Mouse (Mus musculus): ENCODE results near the gene Eml6. TPM values are rescaled to one million over a fixed set of nuclear protein-coding genes. Genes with fewer than 3 reads are reported as not detected.

Eml6 gene
- polyA plus RNA-seq, 1 experiment: 1.1 TPM

DNA sequence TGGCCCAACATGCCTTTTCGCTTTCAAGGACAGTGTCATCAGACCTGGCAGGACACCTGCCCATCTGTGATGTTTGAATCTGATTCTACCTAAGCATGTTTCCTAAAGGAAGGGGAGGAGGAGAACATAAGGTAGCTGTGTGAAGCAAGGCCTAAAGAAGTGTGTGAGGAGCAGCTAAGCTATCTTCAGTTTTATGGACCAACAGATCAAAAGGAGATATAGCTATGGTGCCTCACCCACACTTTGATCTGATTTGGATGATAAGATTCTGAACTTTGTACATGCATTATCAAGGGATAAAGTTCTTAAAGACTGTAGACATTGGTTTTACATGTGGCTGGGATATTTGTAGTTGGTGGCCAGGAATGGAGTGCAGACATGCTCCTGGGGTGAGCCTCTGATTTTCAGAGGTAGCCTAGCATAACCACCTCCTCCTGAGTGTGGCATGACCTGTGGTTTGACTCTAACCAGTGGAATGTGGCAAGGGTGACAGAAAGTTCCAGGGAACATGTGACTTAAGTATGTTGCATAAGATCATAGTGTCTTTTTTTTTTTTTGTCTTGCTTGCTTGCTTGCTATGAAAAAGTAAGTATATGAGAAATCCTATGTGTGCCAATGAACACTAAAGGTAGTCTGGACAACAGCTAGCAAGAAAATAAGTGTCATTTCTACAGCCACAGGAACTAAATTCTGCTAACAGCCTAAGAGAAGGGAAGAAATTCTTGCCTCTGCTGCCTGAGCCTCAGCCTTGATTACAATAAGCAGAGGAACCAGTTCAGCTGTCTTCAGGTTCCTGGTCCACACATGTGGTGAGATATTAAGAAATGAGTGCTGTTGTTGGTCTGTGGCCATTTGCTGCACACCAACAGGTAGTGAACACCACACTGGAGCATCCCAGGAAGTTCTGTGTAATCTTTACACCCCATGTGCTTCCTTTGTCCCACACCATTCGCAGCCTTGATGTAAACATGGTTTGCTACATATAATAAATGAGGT, 224.1 kb downstream of the Eml6 start:
- no peak for DNase-seq
- 75% methylated on average over 2 of the region's 2 CpGs for WGBS

DNA sequence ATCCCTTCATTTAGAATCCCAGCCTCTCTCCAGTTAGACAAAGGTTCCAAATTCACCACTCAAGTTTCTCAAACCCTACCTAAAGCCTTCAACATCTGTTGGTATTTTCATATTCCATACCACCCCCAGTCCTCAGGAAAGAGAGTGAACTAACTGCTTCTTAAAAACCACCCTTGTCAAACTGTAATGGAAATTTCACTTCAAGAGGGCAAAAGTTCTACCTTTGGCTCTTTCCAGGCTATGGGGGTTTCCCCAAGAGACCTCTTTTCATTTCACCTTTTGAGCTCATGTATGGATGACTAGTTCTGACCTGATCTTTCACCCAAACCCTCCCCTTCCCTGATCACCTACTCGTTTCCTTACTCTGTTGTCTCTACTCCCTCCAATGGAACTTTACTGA, 226.0 kb downstream of the Eml6 start:
- 86% methylated on average over 1 of the region's 1 CpGs for WGBS
- H3K4me3 ChIP-seq (ENCODE audit: control insufficient read depth, insufficient read depth, low read length): no peak overlapping the region
- no peak for DNase-seq
- H3K27me3 ChIP-seq (ENCODE audit: control insufficient read depth, insufficient read depth, low read length): no peaks in the 10 kb centered on the region
- H3K27ac ChIP-seq (ENCODE audit: control insufficient read depth, insufficient read depth, low read length): no peak overlapping the region
- no peaks in the 10 kb centered on the region for H3K36me3 ChIP-seq (ENCODE audit: control insufficient read depth, insufficient read depth, low read length)
- H3K4me1 ChIP-seq (replicated peaks; ENCODE audit: control insufficient read depth, insufficient read depth, low read length): no peaks in the 10 kb centered on the region
- no peak for TF ChIP-seq POLR2A (IDR thresholded peaks at IDR 0.05; ENCODE audit: control insufficient read depth, extremely low read depth, insufficient read depth, low read length, poor library complexity)
- no peak for TF ChIP-seq CTCF (IDR thresholded peaks at IDR 0.05; ENCODE audit: borderline replicate concordance, control insufficient read depth, extremely low read depth, insufficient read depth, low read length, poor library complexity)

More for the DNA sequence above, 224.1 kb downstream of the Eml6 start:
- Histone ChIP-seq H3K27ac (ENCODE audit: control insufficient read depth, insufficient read depth, low read length) (no peak overlapping the region), H3K4me3 (ENCODE audit: control insufficient read depth, insufficient read depth, low read length) (no peak overlapping the region), H3K36me3 (ENCODE audit: control insufficient read depth, insufficient read depth, low read length) (no peaks in the 10 kb centered on the region), H3K4me1 (replicated peaks; ENCODE audit: control insufficient read depth, insufficient read depth, low read length) (no peaks in the 10 kb centered on the region), H3K27me3 (ENCODE audit: control insufficient read depth, insufficient read depth, low read length) (no peaks in the 10 kb centered on the region)
- TF ChIP-seq CTCF (IDR thresholded peaks at IDR 0.05; ENCODE audit: borderline replicate concordance, control insufficient read depth, extremely low read depth, insufficient read depth, low read length, poor library complexity) (no peak), POLR2A (IDR thresholded peaks at IDR 0.05; ENCODE audit: control insufficient read depth, extremely low read depth, insufficient read depth, low read length, poor library complexity) (no peak)

DNA sequence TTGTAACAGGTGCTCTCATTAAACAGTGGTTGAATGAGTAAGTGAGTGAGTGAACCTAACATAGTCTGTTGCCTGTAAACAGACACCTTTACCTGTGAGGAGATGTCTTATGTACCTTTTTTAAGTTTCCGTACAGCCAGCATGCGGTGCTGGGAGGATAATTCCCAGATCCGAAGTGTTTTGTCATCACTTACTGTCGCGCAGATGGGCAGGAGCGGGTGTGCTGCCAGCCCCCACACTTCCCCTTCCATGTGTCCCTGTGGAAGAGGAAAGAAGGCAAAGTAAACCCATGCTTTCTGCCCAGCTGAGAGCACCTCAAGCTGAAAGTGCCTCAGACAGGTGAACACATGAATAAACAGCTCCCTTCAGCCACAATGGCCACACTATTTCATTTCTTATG, 230.7 kb downstream of the Eml6 start:
- 94% methylated on average over 6 of the region's 6 CpGs for WGBS
- Histone ChIP-seq H3K36me3 (ENCODE audit: control insufficient read depth, insufficient read depth, low read length) (no peaks in the 10 kb centered on the region), H3K27me3 (ENCODE audit: control insufficient read depth, insufficient read depth, low read length) (no peaks in the 10 kb centered on the region), H3K27ac (ENCODE audit: control insufficient read depth, insufficient read depth, low read length) (no peak overlapping the region), H3K4me1 (replicated peaks; ENCODE audit: control insufficient read depth, insufficient read depth, low read length) (no peaks in the 10 kb centered on the region), H3K4me3 (ENCODE audit: control insufficient read depth, insufficient read depth, low read length) (no peak overlapping the region)
- no peak for DNase-seq
- TF ChIP-seq POLR2A (IDR thresholded peaks at IDR 0.05; ENCODE audit: control insufficient read depth, extremely low read depth, insufficient read depth, low read length, poor library complexity): no peak
- no peak for TF ChIP-seq CTCF (IDR thresholded peaks at IDR 0.05; ENCODE audit: borderline replicate concordance, control insufficient read depth, extremely low read depth, insufficient read depth, low read length, poor library complexity)

DNA sequence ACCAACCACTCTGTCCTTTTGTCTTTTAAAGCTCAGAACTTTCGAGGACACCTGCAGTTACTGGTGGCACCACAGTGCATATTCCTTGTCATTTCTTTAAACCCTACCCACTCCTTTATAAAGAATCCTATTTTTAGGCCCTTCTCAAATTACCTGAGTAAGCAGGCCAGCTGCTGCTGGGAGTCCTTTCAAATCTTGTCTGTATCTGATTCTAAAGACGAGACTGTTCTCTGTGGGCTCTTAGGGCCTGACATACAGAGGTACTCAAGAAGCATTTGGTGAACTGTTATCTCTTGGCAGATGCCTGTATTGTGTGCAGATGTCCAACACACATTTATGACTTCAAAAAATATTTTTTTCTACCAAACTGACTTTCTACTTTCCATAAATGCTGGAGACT, 231.4 kb downstream of the Eml6 start:
- no peak for DNase-seq
- H3K27me3 ChIP-seq (ENCODE audit: control insufficient read depth, insufficient read depth, low read length): no peaks in the 10 kb centered on the region
- no peak overlapping the region for H3K27ac ChIP-seq (ENCODE audit: control insufficient read depth, insufficient read depth, low read length)
- TF ChIP-seq POLR2A (IDR thresholded peaks at IDR 0.05; ENCODE audit: control insufficient read depth, extremely low read depth, insufficient read depth, low read length, poor library complexity): no peak
- TF ChIP-seq CTCF (IDR thresholded peaks at IDR 0.05; ENCODE audit: borderline replicate concordance, control insufficient read depth, extremely low read depth, insufficient read depth, low read length, poor library complexity): no peak
- no peaks in the 10 kb centered on the region for H3K36me3 ChIP-seq (ENCODE audit: control insufficient read depth, insufficient read depth, low read length)
- no peaks in the 10 kb centered on the region for H3K4me1 ChIP-seq (replicated peaks; ENCODE audit: control insufficient read depth, insufficient read depth, low read length)
- WGBS: 65% methylated on average over 2 of the region's 2 CpGs
- no peak overlapping the region for H3K4me3 ChIP-seq (ENCODE audit: control insufficient read depth, insufficient read depth, low read length)

DNA sequence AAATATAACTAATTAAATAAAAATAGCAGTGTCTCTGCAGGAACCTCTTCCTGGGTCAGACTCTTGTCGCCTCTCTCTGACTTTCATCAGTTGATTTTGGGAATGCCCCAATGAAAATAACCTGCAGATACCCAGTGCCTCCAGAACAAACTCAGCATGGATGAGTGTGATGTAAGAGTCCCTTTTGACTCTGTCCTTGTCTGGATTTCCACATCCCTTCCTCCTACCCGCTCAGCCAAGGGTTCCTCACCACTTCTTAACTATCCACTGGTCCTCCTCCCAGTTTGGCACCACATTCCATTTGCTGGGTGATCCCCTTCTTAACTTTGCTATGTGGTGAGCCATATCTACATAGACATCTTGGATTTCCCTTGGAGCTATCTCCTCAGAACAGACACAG, 235.0 kb downstream of the Eml6 start:
- H3K36me3 ChIP-seq (ENCODE audit: control insufficient read depth, insufficient read depth, low read length): no peaks in the 10 kb centered on the region
- H3K27ac ChIP-seq (ENCODE audit: control insufficient read depth, insufficient read depth, low read length): no peak overlapping the region
- 97% methylated on average over 2 of the region's 2 CpGs for WGBS
- H3K4me1 ChIP-seq (replicated peaks; ENCODE audit: control insufficient read depth, insufficient read depth, low read length): no peaks in the 10 kb centered on the region
- H3K4me3 ChIP-seq (ENCODE audit: control insufficient read depth, insufficient read depth, low read length): no peak overlapping the region
- TF ChIP-seq POLR2A (IDR thresholded peaks at IDR 0.05; ENCODE audit: control insufficient read depth, extremely low read depth, insufficient read depth, low read length, poor library complexity) (no peak), CTCF (IDR thresholded peaks at IDR 0.05; ENCODE audit: borderline replicate concordance, control insufficient read depth, extremely low read depth, insufficient read depth, low read length, poor library complexity) (no peak)
- DNase-seq: no peak
- no peaks in the 10 kb centered on the region for H3K27me3 ChIP-seq (ENCODE audit: control insufficient read depth, insufficient read depth, low read length)

DNA sequence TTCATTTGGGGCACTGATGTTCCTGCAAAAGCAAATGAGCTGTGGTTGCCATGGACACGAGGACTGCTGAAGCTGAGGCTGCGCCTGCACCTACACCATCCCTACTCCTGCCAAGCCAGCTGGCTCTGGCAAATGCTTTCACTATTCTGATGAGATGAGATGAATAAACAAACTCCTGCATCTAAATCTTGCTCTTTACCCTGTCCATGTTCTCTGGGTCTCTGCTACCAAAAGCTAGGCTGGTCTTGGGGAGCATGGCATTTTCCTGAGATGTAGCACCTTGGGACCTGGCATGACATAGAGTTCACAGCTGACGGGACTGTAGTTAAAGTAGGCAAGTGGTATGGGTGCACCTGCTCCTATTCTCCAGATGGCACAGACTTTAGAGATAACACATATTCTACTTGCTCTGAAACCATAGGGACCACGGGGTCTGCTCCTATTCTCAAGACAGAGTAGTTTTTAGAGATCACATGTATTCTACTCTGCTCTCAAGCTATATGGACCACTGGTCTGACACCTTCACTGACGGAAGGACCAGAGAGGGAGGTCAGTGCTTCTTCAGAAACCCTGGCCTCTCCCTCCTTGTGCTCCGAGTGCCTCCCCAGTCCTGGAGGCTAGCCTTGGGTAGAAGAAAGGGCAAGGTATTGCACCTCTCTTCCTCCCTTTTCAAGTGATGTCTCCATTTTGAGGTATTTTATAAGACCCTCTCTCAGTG, 236.8 kb downstream of the Eml6 start:
- Histone ChIP-seq H3K27ac (ENCODE audit: control insufficient read depth, insufficient read depth, low read length) (no peak overlapping the region), H3K4me3 (ENCODE audit: control insufficient read depth, insufficient read depth, low read length) (no peak overlapping the region), H3K27me3 (ENCODE audit: control insufficient read depth, insufficient read depth, low read length) (no peaks in the 10 kb centered on the region), H3K36me3 (ENCODE audit: control insufficient read depth, insufficient read depth, low read length) (no peaks in the 10 kb centered on the region), H3K4me1 (replicated peaks; ENCODE audit: control insufficient read depth, insufficient read depth, low read length) (no peaks in the 10 kb centered on the region)
- TF ChIP-seq CTCF (IDR thresholded peaks at IDR 0.05; ENCODE audit: borderline replicate concordance, control insufficient read depth, extremely low read depth, insufficient read depth, low read length, poor library complexity) (no peak), POLR2A (IDR thresholded peaks at IDR 0.05; ENCODE audit: control insufficient read depth, extremely low read depth, insufficient read depth, low read length, poor library complexity) (no peak)
- no peak for DNase-seq
- 93% methylated on average over 6 of the region's 6 CpGs for WGBS
